Mouse (Mus musculus) intestine, postnatal 0 days (tissue): Measurements from ENCODE around the gene Hist2h2be. TPM values are rescaled to one million over a fixed set of nuclear protein-coding genes. Genes with fewer than 3 reads are reported as not detected.
"Not testable (repeated sequence)": the region's sequence is repeated elsewhere in the genome, so short reads cannot be mapped to it uniquely, and the experiment has no call there.

Source experiments
- ATAC-seq: fragments of 200-750 bp; cut with Nextera tagmentation; 2 replicates; pipeline ENCODE4 v1.8.0; 2017; ENCODE audit warnings: mild to moderate bottlenecking, moderate TSS enrichment, moderate library complexity
- H3K27ac ChIP-seq: fragments of 300-500 bp; sonication (generic); 2 replicates; pipeline ENCODE4 v1.5.1; 2014; ENCODE audit warnings: mild to moderate bottlenecking, low read depth, low read length, moderate library complexity
- H3K27me3 ChIP-seq: fragments of 300-500 bp; sonication (generic); replicated peaks from 2 replicates; pipeline ENCODE4 v1.6.1; 2014; ENCODE audit warnings: low read length, mixed read lengths; ENCODE audit not compliant: control insufficient read depth, insufficient read depth
- H3K36me3 ChIP-seq: fragments of 300-500 bp; sonication (generic); 2 replicates; pipeline ENCODE4 v1.6.1; 2014; ENCODE audit warnings: mild to moderate bottlenecking, moderate library complexity; ENCODE audit not compliant: control insufficient read depth, insufficient read depth
- H3K4me1 ChIP-seq: fragments of 300-500 bp; sonication (generic); replicated peaks from 2 replicates; pipeline ENCODE4 v1.6.1; 2014; ENCODE audit warnings: antibody characterized with exemption, low read length, mixed read lengths; ENCODE audit not compliant: control insufficient read depth, insufficient read depth
- H3K4me2 ChIP-seq: fragments of 300-500 bp; sonication (generic); replicated peaks from 2 replicates; pipeline ENCODE4 v1.6.1; 2014; ENCODE audit warnings: low read depth, mild to moderate bottlenecking, moderate library complexity
- H3K4me3 ChIP-seq: fragments of 300-500 bp; sonication (generic); 2 replicates; pipeline ENCODE4 v1.5.1; 2014; ENCODE audit warnings: low read depth, low read length
- H3K9ac ChIP-seq: fragments of 300-500 bp; sonication (generic); 2 replicates; pipeline ENCODE4 v1.6.1; 2014; ENCODE audit warnings: mild to moderate bottlenecking, low read depth, low read length
- H3K9me3 ChIP-seq: fragments of 300-500 bp; sonication (generic); 2 replicates; pipeline ENCODE4 v1.6.1; 2016; ENCODE audit warnings: mixed run types; ENCODE audit not compliant: control insufficient read depth
- CTCF ChIP-seq: sonication (generic); IDR thresholded peaks from 2 replicates; pipeline ENCODE4 v1.5.1; 2016; ENCODE audit warnings: low read depth, mild to moderate bottlenecking, control low read depth, antibody characterized with exemption, moderate library complexity
- WGBS: fragments of 180-500 bp; shearing (Covaris S2); extraction: QIAGEN DNeasy Blood & Tissue Kit; methylation state at CpG from one replicate; pipeline ENCODE4 v1.1.7; 2014; 5-methylcytosine and 5-hydroxymethylcytosine counted together
- polyA plus RNA-seq: library from polyadenylated mRNA; unstranded; fragments of >200 nt; fragmentation: Nextera tagmentation; extraction: Ambion mirVana; gene quantifications from 2 replicates; pipeline ENCODE4 v1.2.1, GENCODE M21; 2015

The Hist2h2be gene
- polyA plus RNA-seq, 1 experiment from 2014 or later: 2.2 TPM

- no peaks in the 10 kb centered on the region for H3K27me3 ChIP-seq
- no peaks in the 10 kb centered on the region for H3K9me3 ChIP-seq
- peaks cover 3% of the 10 kb centered on the region; the same call in 1 of the 2 replicates for H3K4me1 ChIP-seq
- H3K4me3 ChIP-seq: peak within 1 kb of the TSS; percentile 59
- H3K27ac ChIP-seq: peak within 1 kb of the TSS; percentile 92
- H3K36me3 ChIP-seq: no peaks in the 10 kb centered on the region
- peak; percentile 79 for ATAC-seq
- peak within 1 kb of the TSS; percentile 76 for H3K4me2 ChIP-seq
- TF ChIP-seq CTCF: no peak
- WGBS: 1% methylated on average over 37 of the region's 37 CpGs
- H3K9ac ChIP-seq: peak within 1 kb of the TSS; percentile 70
Observed at GRCm38 (mm10) chr3:96219661-96220130, 1.2 kb upstream of the Hist2h2be start, which contains the start of the genes Bola1 and Hist2h2ab. Gene Bola1 (minus strand): TSS chr3:96219709. Gene Hist2h2ab (plus strand): TSS chr3:96219865.

- H3K4me1 ChIP-seq, H3K36me3 ChIP-seq, H3K27me3 ChIP-seq, H3K9me3 ChIP-seq: not testable (repeated sequence)
- peak; percentile 4; the same call in 1 of the 2 replicates for ATAC-seq
- Histone ChIP-seq H3K4me3 (peak overlapping the region; percentile 59), H3K9ac (peak overlapping the region; percentile 70), H3K27ac (peak overlapping the region; percentile 92), H3K4me2 (peak overlapping the region; percentile 76)
- under 1% methylated on average over 38 of the region's 47 CpGs for WGBS
Observed at GRCm38 (mm10) chr3:96220131-96220764, 671 bp upstream of the Hist2h2be start.

- Histone ChIP-seq H3K27ac (peak overlapping the region; percentile 92), H3K27me3 (no peaks in the 10 kb centered on the region), H3K9ac (peak overlapping the region; percentile 26; the same call in 1 of the 2 replicates), H3K4me2 (peak overlapping the region; percentile 76), H3K36me3 (no peaks in the 10 kb centered on the region), H3K4me1 (peaks cover 3% of the 10 kb centered on the region; the same call in 1 of the 2 replicates), H3K9me3 (no peaks in the 10 kb centered on the region), H3K4me3 (peak overlapping the region; percentile 59)
- ATAC-seq: no peak
- WGBS: 12% methylated on average over 9 of the region's 9 CpGs
- no peak for TF ChIP-seq CTCF
Observed at GRCm38 (mm10) chr3:96221640-96222038, 720 bp downstream of the Hist2h2be start.

GRCm38 (mm10) chr3:96222774-96223173 lies 1.9 kb downstream of the Hist2h2be start:
- H3K9me3 ChIP-seq: no peaks in the 10 kb centered on the region
- no peak for TF ChIP-seq CTCF
- H3K36me3 ChIP-seq: no peaks in the 10 kb centered on the region
- H3K27me3 ChIP-seq: no peaks in the 10 kb centered on the region
- H3K9ac ChIP-seq: no peak overlapping the region
- H3K27ac ChIP-seq: no peak overlapping the region
- 91% methylated on average over 4 of the region's 4 CpGs for WGBS
- peaks cover 3% of the 10 kb centered on the region; the same call in 1 of the 2 replicates for H3K4me1 ChIP-seq
- ATAC-seq: no peak
- no peak overlapping the region for H3K4me3 ChIP-seq
- no peak overlapping the region; the same call in 1 of the 2 replicates for H3K4me2 ChIP-seq

GRCm38 (mm10) chr3:96225421-96225820 lies 4.5 kb downstream of the Hist2h2be start:
- H3K9ac ChIP-seq: no peak overlapping the region
- 37% methylated on average over 2 of the region's 2 CpGs for WGBS
- ATAC-seq: no peak
- no peak overlapping the region for H3K27ac ChIP-seq
- no peak overlapping the region for H3K4me3 ChIP-seq
- no peaks in the 10 kb centered on the region for H3K9me3 ChIP-seq
- no peak for TF ChIP-seq CTCF
- peaks cover 3% of the 10 kb centered on the region; the same call in 1 of the 2 replicates for H3K4me1 ChIP-seq
- no peaks in the 10 kb centered on the region for H3K27me3 ChIP-seq
- no peak overlapping the region for H3K4me2 ChIP-seq
- H3K36me3 ChIP-seq: no peaks in the 10 kb centered on the region

- Histone ChIP-seq H3K4me2 (no peak overlapping the region), H3K9ac (no peak overlapping the region), H3K4me1 (peaks cover 3% of the 10 kb centered on the region; the same call in 1 of the 2 replicates), H3K27me3 (no peaks in the 10 kb centered on the region), H3K4me3 (no peak overlapping the region), H3K27ac (no peak overlapping the region), H3K36me3 (no peaks in the 10 kb centered on the region), H3K9me3 (no peaks in the 10 kb centered on the region)
- 0 out of 2 replicates have a peak, but pooled peaks have one; percentile 9 for ATAC-seq
- TF ChIP-seq CTCF: no peak
- WGBS: 53% methylated on average over 8 of the region's 8 CpGs
Observed at GRCm38 (mm10) chr3:96226695-96227648, 6.1 kb downstream of the Hist2h2be start.
